Mouse (Mus musculus) MEL-GATA-1-ER (cell line): ENCODE data around the gene Sspn.

ENCODE experiments used
- DNase-seq: peaks from one replicate; pipeline ENCODE4 v3.0.0-alpha.2; 2012; ENCODE audit warnings: low read depth; ENCODE audit errors: extremely low read depth

Gene Sspn

DNA sequence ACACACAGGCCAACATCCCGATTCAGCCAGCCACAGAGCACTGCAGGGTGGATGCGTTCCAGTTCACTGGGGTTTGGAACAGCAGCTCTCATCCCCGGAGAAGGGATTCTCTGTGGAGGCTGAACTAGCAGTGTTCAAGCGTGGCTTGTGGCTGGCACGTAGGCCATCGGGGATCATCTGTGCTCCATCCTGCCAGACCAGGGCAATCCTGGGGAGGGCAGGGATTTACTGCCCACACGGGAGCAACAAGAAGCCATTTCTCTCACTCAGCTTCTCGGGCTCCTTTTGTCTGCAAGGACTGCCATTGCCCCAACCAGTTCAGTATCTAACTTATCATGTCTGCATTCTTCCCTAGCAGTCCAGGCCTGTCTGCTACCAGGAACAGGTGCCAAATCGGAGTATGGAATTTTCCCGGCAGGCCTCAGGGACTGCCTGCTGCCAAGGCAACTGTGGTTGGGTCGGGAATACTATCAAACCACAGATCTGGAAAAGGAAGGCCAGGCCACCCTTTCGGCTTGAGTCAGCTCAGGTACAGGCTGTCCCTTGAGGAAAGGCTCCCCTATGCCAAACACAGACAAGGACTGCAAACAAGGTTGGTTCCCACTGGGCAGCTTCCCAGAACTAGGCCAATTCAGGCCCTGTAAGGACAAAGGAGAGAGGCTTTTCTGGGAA is 78.8 kb downstream of the Sspn start:
- no peak for DNase-seq

DNA sequence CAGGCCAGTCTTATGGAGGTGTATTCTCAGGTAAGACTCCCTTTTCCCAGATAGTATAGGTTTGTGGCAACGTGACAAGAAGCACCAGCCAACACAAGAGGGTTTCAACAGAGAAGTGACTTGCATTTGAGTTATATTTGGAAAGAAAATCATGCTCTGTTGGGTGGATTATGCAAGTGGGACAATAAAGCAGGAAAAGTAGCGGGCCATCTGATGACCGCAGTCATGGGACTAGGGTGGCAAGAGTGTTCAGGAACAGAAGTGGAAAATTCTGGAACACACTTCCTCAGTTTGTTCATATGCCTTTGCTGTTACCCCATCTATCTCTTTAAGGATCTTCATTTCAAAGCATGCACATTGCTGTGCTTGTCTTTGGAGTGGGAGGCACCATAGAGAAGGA is 82.9 kb downstream of the Sspn start:
- DNase-seq, result no peak
